Mouse (Mus musculus) testis, adult 2 months (tissue): Measurements from ENCODE around the gene Llgl2. TPM values are rescaled to one million over a fixed set of nuclear protein-coding genes. Genes with fewer than 3 reads are reported as not detected.

Source experiments
- H3K27ac ChIP-seq: fragments of 200-500 bp; 2 replicates; pipeline ENCODE4 v1.5.1; 2012; ENCODE audit warnings: low read depth, low read length; ENCODE audit not compliant: control insufficient read depth, insufficient read depth
- H3K27me3 ChIP-seq: fragments of 200-500 bp; 2 replicates; pipeline ENCODE4 v1.6.1; 2012; ENCODE audit warnings: mild to moderate bottlenecking, low read length, moderate library complexity; ENCODE audit not compliant: control insufficient read depth, insufficient read depth
- H3K36me3 ChIP-seq: fragments of 200-500 bp; 2 replicates; pipeline ENCODE4 v1.6.1; 2012; ENCODE audit warnings: mild to moderate bottlenecking, low read length; ENCODE audit not compliant: control insufficient read depth, insufficient read depth
- H3K4me1 ChIP-seq: fragments of 200-500 bp; 2 replicates; pipeline ENCODE4 v1.6.1; 2012; ENCODE audit warnings: low read length; ENCODE audit not compliant: control insufficient read depth, insufficient read depth
- H3K4me3 ChIP-seq: fragments of 200-500 bp; 2 replicates; pipeline ENCODE4 v1.5.1; 2012; ENCODE audit warnings: low read depth, mild to moderate bottlenecking, low read length, moderate library complexity, mixed read lengths; ENCODE audit not compliant: control insufficient read depth
- CTCF ChIP-seq: fragments of 200-500 bp; IDR thresholded peaks from 2 replicates; pipeline ENCODE4 v1.5.1; 2012; ENCODE audit warnings: low read depth, mild to moderate bottlenecking, inconsistent platforms, low read length, moderate library complexity; ENCODE audit not compliant: control insufficient read depth, insufficient read depth, insufficient replicate concordance
- POLR2A ChIP-seq: fragments of 200-500 bp; IDR thresholded peaks from 2 replicates; pipeline ENCODE4 v1.6.1; 2012; ENCODE audit warnings: low read depth, mild to moderate bottlenecking, inconsistent platforms, low read length, moderate library complexity; ENCODE audit not compliant: control insufficient read depth
- polyA plus RNA-seq: library from polyadenylated mRNA; depleted of rRNA; stranded (reverse); fragments of >200 nt; gene quantifications from 2 replicates; pipeline ENCODE4 v1.2.3, GENCODE M21; 2012; rRNA removed

The Llgl2 gene
- polyA plus RNA-seq, 1 experiment = 3.1 TPM

DNA sequence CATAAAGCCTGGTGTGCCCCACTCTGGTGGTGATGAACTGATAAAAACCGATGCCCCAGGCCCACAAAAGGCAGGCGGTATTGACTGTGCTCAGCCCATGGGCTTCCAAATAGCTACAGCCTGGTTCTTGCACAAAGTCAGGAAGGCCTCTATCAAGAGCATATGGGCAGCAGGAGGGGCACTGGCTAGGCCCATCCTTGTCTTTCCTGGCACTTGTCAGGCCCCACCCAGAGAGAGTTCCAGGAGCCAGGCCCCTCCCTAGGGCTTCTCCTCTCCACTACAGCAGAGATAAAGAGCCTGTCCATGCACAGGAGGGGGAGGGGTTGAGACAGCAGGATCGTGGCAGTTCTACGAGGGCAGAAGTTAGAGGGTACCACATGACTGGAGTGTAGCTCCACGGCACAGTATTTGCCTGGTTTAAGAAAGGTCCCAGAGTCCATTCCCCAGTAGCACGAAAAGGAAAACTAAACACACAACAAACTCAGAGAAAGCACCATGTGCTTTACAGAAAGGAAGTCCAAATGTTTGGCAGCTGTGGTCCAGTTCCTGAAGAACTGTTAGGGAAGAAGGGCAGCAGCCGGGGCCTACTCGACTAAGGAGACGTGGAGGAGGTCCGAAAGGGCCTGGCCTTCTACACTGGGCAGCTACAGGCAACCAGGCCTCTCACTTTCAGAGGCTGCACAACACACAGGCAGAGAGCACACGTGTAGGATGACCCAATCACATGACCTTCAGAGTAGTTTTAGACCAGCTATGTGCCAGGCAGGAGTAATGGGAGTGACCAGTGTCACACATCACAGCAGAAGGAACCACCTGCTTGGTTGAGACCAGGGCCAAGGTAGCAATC lies 79.8 kb downstream of the Llgl2 start:
- H3K4me1 ChIP-seq = peaks cover 2% of the 10 kb centered on the region
- H3K27ac ChIP-seq = no peak overlapping the region
- H3K4me3 ChIP-seq = no peak overlapping the region
- no peaks in the 10 kb centered on the region for H3K36me3 ChIP-seq
- H3K27me3 ChIP-seq = no peaks in the 10 kb centered on the region
- TF ChIP-seq POLR2A (no peak), CTCF (no peak)

DNA sequence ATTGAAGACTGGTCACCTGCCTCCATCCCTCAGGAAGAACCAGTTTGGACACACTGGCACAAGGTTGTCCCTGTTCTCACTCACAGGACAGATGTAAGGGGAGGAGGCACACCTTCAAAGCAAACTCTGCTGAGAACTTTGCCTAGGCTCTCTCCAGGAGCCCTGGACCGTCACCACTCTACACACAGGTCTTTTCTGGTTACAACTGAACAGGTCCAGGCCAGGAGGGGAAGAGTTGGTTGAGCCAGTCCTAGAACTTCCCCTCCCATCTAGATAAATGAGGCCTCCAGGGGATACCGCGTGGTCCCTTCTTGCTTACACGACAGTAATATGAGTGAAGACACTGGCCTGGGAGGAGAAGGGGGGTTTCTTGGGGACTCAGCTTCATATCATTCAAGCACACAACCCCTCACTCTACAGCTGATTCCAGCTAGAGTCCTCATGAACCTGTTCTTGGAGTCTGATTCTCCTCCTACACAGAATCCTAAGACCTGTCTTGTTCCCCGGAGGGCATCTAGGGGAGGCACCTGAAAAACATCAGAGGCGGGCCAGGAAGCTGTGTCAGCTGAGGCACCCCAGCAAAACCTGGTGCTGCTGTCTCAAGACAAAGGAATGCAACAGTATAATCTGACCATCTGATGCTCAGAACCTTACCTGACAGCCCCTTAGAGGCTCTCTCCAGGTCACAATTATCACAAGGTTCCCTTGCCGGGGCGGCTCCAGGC lies 80.5 kb downstream of the Llgl2 start:
- peaks cover 2% of the 10 kb centered on the region for H3K4me1 ChIP-seq
- TF ChIP-seq POLR2A = no peak
- no peak for TF ChIP-seq CTCF
- no peaks in the 10 kb centered on the region for H3K36me3 ChIP-seq
- H3K4me3 ChIP-seq = no peak overlapping the region
- H3K27me3 ChIP-seq = no peaks in the 10 kb centered on the region
- no peak overlapping the region for H3K27ac ChIP-seq

Other genes with a start within 250 kb of the Llgl2 start
- gene Mrps7, start 220.1 kb upstream of the Llgl2 start, polyA plus RNA-seq = 9.3 and 10.9 TPM in 2 replicates
- gene Gga3, start 220.0 kb upstream of the Llgl2 start, polyA plus RNA-seq = 19.8 and 21.1 TPM in 2 replicates
- 383 and 445 TPM in 2 replicates for gene Mif4gd, start 211.1 kb upstream of the Llgl2 start, polyA plus RNA-seq
- gene Slc25a19, start 195.8 kb upstream of the Llgl2 start, polyA plus RNA-seq = 33.7 and 35.8 TPM in 2 replicates
- gene Grb2, start 115.5 kb upstream of the Llgl2 start, polyA plus RNA-seq = 7.7 TPM in 2 replicates
- 80.1 and 91.5 TPM in 2 replicates for gene Tmem94, start 58.6 kb upstream of the Llgl2 start, polyA plus RNA-seq
- gene Caskin2, start 10.4 kb upstream of the Llgl2 start, polyA plus RNA-seq = 7.6 and 8.6 TPM in 2 replicates
- gene Tsen54, start 9.3 kb upstream of the Llgl2 start, polyA plus RNA-seq = 12.9 and 14.7 TPM in 2 replicates
- gene Myo15b, start 34.4 kb downstream of the Llgl2 start, polyA plus RNA-seq = 11.7 and 12.1 TPM in 2 replicates
- gene Smim5, start 75.9 kb downstream of the Llgl2 start, polyA plus RNA-seq = 0.72 TPM in 1 of 2 replicates, not detected in the other
- 17.6 and 20.7 TPM in 2 replicates for gene Smim6, start 88.0 kb downstream of the Llgl2 start, polyA plus RNA-seq
- gene Sap30bp, start 109.2 kb downstream of the Llgl2 start, polyA plus RNA-seq = 20.2 and 20.4 TPM in 2 replicates
- 30.3 and 33.1 TPM in 2 replicates for gene Recql5, start 109.4 kb downstream of the Llgl2 start, polyA plus RNA-seq
- 0.44 and 0.76 TPM in 2 replicates for gene Itgb4, start 150.7 kb downstream of the Llgl2 start, polyA plus RNA-seq
- gene Galk1, start 188.7 kb downstream of the Llgl2 start, polyA plus RNA-seq = 27.8 and 30.3 TPM in 2 replicates
- gene H3f3b, start 203.9 kb downstream of the Llgl2 start, polyA plus RNA-seq = 276 and 330 TPM in 2 replicates
- gene Unk, start 206.3 kb downstream of the Llgl2 start, polyA plus RNA-seq = 21.3 and 21.5 TPM in 2 replicates